Mouse (Mus musculus) embryonic fibroblast, embryonic 13.5 days (primary cell): ENCODE data around the gene Wfdc15a.

Experiments used
- CTCF ChIP-seq: IDR thresholded peaks from 2 replicates; pipeline ENCODE4 v1.5.1; 2011; ENCODE audit warnings: mild to moderate bottlenecking, control low read depth, low read length, moderate library complexity, borderline replicate concordance; ENCODE audit not compliant: insufficient read depth
- POLR2A ChIP-seq: IDR thresholded peaks from 2 replicates; pipeline ENCODE4 v1.6.1; 2011; ENCODE audit warnings: low read depth, mild to moderate bottlenecking, control low read depth, low read length, moderate library complexity

- TF ChIP-seq CTCF (no peak), POLR2A (no peak)
Measured at GRCm38 (mm10) chr2:164177831-164178230, 22.1 kb downstream of the Wfdc15a start.
